Mouse (Mus musculus): ENCODE measurements around the gene Ttc39a. TPM values are rescaled to one million over a fixed set of nuclear protein-coding genes. Genes with fewer than 3 reads are reported as not detected.

Gene Ttc39a
- 7.5 TPM for polyA plus RNA-seq (2015; fragmentation: Illumina TruSeq; extraction: RNeasy Lipid Tissue Mini Kit (QIAGEN cat#74804); ENCODE audit: insufficient read depth, low replicate concordance)

GRCm38 (mm10) chr4:109406486-109407175, at the start of gene Ttc39a:
Gene Ttc39a, plus strand, starts transcription at chr4:109406623.

DNA sequence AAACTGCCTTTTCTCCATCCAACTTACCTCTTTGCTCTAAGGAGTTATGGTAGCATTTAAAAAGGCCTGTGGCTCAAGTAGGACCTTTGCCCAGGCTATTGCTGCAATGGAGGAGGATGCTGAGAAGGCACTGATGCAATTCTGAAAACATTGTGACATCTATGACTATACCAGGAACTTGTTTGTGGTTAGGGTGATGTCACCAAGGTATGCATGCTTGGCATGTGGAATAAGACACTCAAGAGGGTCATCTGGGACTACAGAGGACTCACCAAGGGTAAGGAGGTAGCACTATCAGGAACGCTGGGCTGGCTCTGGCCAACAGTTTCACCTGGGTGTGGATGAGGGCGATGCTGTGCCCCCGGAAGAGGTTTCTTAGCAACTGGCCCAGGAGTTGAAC, 78.2 kb downstream of the Ttc39a start, which contains the start of gene Rnf11:
TSS of gene Rnf11 (minus strand) at position 108 of the 400 bp plus-strand sequence.

Other genes with a start within 250 kb of the Ttc39a start
- 155 TPM for gene Osbpl9, start 204.4 kb upstream of the Ttc39a start, polyA plus RNA-seq (2015; fragmentation: Illumina TruSeq; extraction: RNeasy Lipid Tissue Mini Kit (QIAGEN cat#74804); ENCODE audit: insufficient read depth, low replicate concordance)
- gene Calr4, start 172.1 kb upstream of the Ttc39a start, polyA plus RNA-seq (2015; fragmentation: Illumina TruSeq; extraction: RNeasy Lipid Tissue Mini Kit (QIAGEN cat#74804); ENCODE audit: insufficient read depth, low replicate concordance), result not detected
- 126 TPM for gene Eps15, start 126.4 kb upstream of the Ttc39a start, polyA plus RNA-seq (2015; fragmentation: Illumina TruSeq; extraction: RNeasy Lipid Tissue Mini Kit (QIAGEN cat#74804); ENCODE audit: insufficient read depth, low replicate concordance)
- gene Rnf11, start 78.1 kb downstream of the Ttc39a start, polyA plus RNA-seq (2015; fragmentation: Illumina TruSeq; extraction: RNeasy Lipid Tissue Mini Kit (QIAGEN cat#74804); ENCODE audit: insufficient read depth, low replicate concordance), result 76.6 TPM
- not detected for gene 4930522H14Rik, start 124.7 kb downstream of the Ttc39a start, polyA plus RNA-seq (2015; fragmentation: Illumina TruSeq; extraction: RNeasy Lipid Tissue Mini Kit (QIAGEN cat#74804); ENCODE audit: insufficient read depth, low replicate concordance)

All from spleen, adult 10 weeks (tissue).